Mouse (Mus musculus): ENCODE results near the gene Gcc2.

GRCm38 (mm10) chr10:58351670-58352069 is 96.4 kb downstream of the Gcc2 start:
- TF ChIP-seq POLR2A (IDR thresholded peaks at IDR 0.05; ENCODE audit: borderline replicate concordance, control insufficient read depth, low read depth, low read length) = no peak
- no peak for TF ChIP-seq CTCF (IDR thresholded peaks at IDR 0.05; ENCODE audit: control insufficient read depth, insufficient read depth, low read length)
